Mouse (Mus musculus): ENCODE data around the gene Napsa.

The Napsa gene

DNA sequence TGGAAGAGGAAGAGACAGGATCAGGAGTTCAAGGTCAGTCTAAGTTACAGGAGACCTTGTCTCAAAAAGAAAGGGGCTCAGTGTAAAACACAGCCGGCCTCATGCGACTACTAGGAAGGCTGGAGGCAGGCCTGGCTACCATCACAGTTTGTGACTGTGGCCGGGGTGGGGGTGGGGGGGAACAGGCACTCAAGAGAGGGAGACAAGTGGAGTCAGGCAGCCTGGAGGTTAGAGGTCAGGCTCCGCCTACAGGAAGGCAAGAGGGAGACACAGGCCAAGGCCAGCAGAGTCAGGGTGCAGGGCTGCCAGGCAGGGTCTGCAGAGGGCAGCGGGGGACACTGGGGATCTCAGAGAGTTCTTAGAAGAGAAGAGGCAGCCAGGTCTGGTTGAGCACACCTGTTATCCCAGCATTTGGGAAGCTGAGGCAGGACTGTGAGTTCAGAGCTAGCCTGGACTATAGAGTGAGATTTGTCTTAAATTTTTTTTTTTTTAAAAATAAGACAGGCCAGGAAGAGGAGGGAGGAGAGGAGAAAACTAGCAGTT lies 24.9 kb downstream of the Napsa start:
- no peak for DNase-seq (ENCODE audit: low spot score)

DNA sequence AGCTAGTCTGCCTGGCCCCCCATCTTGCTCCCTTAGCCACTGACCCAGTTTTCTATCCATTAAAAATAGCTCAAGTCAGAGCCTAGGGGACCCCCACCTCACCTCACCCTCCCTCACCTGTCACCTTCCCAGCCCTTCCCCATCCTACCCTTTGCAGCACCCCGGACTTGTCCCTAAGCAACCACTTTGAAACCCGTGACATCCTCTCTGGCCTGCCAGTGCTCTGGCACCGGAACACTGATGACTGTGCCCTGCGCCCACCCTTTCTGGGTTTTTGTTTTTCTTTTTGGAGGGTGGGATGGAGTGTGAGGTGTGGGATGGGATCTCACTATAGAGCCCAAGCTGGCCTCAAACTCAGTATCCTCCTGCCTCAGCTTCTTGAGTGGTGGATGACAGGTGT lies 25.5 kb downstream of the Napsa start:
- DNase-seq (ENCODE audit: low spot score): no peak

DNA sequence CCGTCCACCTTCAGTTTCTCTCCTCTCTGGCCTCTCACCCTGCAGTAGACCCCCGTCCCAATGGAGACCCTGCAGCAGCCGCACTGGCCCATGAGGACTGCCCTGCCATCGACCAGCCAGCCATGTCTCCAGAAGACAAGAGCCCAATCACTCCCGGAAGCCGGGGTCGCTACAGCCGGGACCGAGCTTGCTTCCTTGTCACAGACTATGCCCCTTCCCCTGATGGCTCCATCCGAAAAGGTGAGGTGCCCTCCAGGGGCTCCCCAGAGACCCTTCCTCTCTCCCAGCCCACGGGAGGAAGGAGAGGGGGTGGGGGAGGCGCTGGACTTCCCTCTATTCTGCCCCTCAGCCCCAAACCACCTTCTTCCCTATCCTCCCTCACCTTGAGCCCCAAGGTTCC lies 26.2 kb downstream of the Napsa start:
- DNase-seq (ENCODE audit: low spot score): no peak

DNA sequence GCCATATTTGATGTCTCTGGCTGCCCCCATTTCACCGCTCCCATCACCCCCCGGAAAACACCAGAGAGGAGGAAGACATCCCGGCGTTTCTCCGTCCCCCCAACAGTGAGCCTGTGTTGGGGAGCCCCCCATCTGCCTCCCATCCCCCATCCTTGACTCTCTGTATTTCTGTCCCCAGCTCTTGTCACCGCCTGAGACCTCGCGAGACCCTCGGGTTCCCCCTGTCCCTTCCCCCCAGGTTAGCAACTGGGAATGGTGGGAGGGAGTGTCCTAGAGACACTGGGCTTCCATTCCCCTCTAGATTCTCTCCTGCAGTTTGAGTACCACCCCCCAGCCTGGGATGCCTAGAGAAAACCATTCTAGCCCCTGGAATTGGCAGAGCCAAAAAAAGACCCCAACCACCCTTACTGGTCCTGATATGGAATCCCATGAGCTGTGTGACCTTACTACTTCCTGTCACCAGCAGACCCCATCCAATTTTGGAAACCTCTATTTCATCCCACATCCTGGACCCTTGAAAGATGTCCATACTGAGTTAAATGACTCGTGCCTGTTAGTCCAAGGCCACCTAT lies 28.6 kb downstream of the Napsa start:
- no peak for DNase-seq (ENCODE audit: low spot score)

DNA sequence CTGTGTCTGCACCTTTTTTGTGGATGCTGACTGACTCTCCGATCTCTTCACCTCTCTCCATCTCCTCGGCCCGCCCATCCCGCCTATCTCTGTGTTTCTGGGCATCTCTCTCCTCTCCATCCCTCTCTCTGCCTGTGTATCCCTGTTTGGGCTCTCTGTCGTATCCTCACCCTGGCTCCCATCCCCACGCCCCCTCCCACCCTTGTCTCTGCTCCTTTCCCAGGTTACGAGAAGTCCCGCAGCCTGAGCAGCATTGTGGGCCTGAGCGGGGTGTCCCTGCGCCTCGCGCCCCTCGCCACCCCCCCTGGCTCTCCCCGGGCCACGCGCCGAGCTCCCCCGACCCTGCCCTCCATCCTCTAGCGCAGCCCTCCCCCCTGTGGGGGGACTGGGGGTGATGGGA lies 29.5 kb downstream of the Napsa start:
- no peak for DNase-seq (ENCODE audit: low spot score)

DNA sequence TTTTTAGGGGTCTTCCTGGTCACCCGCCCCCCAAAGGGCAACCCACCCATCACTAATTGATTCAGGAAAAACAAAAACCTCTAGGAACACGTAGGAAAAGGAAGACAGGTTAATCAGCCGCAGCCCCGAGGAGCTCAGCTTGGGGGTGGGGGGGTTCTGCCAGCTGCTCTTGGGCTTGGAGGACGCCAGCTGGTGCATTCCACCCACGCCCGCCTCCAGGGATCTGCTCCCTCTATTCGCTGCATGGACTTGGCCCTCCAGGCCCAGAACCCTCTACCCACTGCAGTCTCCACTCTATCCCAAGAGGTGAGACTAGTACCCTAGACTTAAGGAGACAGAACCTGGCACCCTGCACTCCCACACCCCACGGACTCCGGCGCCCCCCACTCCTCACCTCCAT lies 30.3 kb downstream of the Napsa start:
- no peak for DNase-seq (ENCODE audit: low spot score)

DNA sequence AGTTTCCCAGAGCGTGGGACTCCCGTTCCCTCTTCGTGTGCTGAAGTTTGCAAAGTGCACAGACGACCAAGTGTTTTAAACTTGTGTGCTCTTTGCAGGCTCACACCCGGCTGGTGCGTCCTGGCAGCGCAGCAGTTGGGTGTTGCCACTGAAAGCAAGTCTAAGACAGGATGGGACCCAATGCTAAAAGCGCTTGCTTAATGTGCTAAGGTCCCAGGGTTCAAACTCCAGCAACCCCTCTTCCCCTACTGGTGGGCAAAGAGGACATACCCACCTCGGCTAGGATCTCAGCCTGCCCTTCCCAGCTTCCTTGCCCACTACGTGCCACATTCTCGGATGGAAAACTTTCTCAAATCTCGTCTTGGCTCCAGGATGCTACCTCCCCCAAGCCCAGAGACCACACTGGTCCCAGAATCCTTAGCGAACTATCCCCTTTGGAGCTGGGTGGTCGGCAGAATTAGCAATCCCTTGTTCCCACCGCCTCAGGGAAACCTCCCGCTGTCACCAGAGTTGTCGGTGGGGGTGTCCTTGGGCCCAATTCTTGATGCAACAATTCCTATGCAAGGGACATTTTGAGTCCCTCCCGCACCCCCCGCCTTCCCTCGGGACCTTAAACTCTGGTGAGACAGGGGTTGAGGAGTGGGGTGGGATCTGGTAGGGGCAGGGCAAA lies 31.1 kb downstream of the Napsa start:
- no peak for DNase-seq (ENCODE audit: low spot score)

DNA sequence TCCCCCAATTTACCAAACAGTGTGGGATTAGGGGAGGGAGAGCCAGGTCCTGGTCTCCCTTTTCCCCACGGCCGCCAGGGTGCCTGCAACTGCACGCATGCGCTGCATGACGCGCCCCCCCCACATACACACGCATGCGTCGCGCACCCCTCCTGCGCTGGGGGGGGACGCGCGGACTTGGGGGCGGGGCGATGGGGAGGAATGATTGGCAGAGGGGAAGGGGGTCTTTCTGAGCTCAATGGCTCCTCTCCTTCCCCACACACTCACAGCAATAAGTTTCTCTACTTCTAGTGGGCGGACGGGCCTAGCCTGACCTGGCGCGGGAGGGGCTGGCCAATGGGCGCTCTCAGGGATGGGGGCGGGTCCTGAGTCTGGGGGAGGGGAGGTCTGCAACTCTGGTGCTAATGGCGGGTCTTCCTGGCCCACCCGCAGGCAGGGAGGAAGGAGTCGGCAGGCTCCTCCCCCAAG lies 32.0 kb downstream of the Napsa start:
- DNase-seq (ENCODE audit: low spot score): no peak

DNA sequence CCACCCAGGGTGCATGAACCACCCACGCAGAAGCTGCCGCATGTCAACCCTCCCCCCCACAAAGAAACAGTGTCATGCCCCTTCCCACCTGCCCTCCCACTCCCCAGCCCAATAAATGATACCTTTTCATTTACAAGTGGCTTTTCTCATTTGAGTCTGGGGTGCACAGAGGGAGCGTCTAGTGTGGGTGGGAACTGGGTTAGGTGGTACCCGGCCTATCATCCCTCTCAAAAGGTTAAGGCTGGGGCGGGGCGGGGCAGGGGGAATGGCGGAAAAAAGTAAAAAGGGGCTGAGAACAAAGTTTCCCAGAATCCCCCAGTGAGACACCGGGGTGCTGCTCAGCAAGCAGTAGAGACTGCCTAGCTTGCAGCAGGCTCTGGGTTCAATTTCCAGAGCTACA lies 32.4 kb downstream of the Napsa start:
- DNase-seq (ENCODE audit: low spot score): no peak

DNA sequence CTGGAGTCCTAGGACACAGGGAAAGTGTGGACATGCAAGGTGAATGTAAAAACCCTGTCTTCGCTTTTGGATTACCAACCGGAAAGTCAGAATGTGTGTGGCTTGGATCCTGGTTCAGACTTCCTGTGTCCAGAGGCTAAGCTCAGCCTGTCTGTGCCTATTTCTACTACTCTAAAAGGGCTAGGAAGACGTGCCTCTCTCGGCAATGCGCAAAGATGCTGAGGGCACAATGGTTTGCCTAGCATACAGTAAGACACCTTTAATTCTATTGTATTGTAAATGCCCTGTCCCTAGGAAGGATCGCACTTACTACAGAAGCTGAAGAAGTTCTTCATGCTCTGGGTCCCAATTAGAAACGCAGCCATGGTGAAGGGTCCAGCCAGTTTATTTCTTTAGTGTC lies 33.3 kb downstream of the Napsa start:
- no peak for DNase-seq (ENCODE audit: low spot score)

DNA sequence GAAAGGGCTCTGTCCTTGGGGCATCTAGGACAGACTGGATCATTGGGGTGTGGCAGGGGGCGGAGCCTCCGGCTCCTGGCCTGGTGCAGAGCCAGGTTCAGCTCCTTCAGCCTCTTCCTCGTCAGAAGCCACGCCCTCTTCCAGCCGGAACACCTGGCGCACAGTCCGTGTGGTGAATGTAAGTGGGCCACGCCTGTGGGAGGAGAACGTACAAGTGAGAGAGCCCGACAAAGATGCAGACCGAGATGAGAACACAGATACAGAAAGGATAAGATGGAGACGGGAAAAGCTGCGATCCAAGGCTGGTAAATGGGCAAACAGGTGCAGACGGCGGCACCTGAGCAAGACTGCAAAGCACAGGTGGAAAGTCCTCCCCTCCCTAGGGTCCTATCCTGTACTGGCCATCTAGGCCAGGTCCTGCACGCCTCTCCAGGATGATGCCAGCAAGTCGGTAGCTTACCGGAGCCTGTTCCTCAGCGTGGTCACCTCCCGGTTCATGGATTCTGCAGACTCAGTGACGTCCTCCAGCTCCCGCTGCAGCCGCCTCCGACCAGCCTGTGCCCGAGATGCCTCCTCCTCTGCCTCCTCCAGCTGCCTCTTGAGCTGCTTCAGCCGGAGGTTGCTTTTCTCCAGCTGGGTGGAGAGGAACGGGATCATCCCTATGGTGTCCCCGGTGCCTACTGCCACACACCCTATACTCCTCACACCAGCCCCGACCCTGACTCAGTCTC lies 34.2 kb downstream of the Napsa start:
- DNase-seq (ENCODE audit: low spot score): no peak

DNA sequence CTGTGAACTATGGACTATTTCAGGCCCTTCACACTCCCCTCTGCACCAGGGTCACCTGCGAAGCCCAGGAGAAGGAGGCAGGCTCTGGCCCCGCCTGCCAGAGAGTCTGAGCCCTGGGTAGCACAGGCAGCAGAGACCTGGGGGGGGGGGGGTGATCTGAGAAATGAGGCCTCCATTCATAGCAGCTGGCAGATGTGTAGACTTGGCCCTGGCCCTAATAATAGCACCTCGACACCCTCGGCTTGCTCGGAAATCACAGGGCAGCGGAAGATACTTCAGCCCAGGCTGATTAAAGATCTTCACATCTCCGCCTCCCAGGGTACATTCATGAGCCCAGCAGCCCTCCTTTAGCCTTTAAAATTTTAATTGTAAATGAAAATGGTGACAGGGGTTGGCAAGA lies 40.0 kb downstream of the Napsa start:
- no peak for DNase-seq (ENCODE audit: low spot score)

DNA sequence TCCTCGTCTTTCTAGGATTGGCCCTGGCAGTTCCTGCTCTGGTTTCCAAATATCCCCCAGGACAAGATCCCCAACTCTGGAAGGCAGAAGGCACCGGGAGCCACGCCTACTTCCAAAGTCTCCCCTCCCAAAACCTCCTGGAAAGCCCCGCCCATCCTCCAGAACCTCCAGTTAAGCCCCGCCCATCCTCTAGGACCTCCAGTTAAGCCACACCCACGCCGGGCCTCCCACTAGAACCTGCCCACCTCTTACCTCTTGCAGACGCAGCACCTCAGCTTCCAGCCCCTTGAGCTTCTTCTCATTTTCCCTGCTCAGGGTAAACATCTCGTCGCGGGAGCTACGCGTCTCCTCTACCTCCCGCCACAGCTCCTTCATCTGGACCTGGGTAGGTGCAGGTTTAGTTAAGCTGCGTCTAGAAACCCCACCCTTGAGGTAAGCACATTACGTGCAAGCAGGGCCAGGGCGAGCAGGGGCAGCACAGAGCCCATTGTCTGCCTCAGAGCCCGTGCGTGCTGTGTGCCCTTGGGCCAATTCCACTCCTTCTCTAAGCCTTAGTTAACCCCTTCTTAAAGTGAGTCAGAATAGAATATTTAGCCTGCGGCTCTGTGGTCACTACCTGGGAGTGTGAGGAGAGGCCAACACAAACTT lies 42.0 kb downstream of the Napsa start:
- peak; percentile 66 for DNase-seq (ENCODE audit: low spot score)

DNA sequence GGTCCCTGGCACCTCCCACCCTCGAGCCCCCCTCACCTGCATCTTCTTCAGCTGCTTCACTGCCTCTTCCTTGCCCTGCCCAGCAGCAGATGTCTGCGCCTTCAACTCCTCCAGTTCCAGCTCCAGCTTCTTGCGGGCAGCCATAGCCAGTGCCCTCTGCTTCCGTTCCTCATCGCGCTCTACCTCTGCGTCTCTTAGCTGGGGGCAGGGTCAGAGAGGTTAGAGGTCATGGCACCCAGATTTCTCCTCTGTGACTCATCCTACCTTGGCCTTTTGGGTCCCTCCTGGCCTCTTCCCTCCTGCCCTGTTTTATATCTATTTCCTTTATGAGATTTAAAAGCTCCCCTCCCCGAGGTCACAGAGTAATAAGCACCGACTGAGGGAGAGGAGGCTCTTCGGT lies 43.1 kb downstream of the Napsa start:
- DNase-seq (ENCODE audit: low spot score): no peak

DNA sequence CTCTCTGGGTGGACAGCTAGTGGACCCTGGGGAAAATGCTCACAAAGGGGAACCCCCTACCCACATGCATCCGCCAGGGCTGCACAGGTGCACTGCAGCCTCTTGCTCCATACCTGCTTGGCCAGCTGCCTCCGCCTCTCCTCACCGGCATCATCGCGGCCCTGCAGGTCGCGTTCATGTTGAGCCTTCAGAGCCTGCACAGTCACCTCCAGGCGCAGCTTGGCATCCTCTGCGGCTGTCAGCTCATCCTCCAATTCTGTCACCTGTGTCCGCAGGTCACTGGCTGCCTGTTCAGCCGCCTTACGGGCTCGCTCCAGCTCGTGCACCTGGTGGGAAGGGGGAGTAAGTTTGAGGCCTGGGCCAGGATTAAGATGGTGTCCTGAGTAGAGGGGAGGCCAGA lies 43.8 kb downstream of the Napsa start:
- DNase-seq (ENCODE audit: low spot score): no peak

DNA sequence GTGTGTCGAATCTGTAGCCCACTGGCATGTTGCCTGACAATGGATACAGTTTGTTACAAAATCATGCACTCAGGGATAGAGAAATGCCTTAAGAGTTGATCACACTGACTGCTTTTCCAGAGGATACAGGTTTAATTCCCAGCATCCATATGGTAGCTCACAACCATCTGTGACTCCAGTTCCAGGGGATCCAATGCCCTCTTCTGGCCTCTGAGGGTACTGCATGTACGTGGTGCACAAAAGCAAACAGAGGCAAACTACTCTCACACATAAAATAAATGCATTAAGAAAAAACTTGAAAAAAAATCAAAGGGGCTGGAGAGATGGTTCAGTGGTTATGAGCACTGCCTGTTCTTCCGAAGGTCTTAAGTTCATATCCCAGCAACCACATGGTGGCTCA lies 44.9 kb downstream of the Napsa start:
- DNase-seq (ENCODE audit: low spot score): no peak

DNA sequence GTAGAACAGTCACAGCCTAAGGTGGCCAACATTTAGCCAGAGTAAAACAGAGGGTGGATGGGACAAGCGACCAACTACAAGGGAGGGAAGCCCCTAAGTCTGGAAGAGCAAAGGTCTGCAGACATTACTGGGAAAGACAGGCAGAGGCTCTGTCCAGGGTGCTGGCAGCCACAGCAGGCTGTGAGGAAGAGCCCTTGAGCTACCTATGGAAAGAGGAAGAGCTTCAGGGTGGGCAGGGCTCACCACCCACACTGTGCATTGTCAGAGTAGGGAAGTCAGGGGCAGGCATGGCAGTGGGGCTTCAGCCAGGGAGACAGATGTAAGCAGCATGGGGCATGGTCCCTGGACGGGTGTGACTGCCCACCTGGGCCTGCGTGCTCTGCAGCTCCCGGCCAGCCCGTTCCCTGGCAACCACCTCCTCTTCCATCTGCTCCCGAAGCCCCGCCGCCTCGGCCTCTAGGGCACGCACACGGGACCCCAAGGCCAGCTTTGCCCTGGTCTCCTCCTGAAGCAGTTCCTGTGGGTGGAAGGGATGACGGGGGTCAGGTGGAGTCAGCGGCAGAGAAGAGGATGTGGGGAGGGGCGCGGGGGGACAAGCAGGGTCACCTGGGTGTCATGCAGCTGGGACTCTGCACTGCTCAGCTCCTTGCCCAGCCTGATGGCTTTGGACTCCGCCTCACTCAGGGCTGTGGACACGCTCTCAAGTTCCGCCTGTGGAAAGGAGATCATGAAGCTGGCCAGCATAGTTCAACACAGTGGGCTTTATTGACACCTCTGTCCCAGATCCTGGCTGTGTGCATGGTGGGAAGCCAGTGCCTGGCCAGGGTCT lies 51.7 kb downstream of the Napsa start:
- no peak for DNase-seq (ENCODE audit: low spot score)

DNA sequence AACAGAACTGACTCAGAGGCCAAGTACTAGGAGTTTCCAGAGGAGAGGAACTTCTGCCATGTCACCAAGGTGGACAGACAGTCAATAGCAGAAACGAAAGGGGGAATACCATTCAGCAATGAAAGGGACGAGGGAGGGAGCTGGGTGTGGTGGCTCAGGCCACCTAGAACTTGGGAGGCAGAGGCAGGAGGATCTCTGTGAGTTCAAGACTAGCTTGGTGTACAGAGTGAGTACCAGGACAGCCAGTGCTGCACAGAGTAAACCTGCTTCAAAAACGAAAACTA lies 52.3 kb downstream of the Napsa start:
- no peak for DNase-seq (ENCODE audit: low spot score)

DNA sequence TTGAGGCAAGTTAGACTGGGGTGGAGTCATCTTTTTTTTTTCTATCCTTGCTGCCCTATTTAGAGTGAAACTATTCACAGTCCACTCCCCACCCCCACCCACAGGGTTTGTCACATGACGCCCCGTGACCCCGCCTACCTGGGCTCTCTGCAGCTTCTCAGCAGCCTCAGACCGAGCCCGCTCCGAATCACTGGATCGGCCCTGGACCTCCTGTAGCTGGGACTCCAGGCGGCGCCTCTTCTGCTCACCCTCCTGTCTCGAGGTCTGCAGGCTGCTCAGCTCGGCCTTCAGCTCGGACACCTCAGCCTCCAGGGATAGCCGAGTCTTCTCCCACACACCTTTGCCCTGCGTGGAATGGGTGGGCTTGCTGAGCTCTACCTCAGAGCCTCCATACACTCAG lies 52.6 kb downstream of the Napsa start:
- DNase-seq (ENCODE audit: low spot score): no peak

DNA sequence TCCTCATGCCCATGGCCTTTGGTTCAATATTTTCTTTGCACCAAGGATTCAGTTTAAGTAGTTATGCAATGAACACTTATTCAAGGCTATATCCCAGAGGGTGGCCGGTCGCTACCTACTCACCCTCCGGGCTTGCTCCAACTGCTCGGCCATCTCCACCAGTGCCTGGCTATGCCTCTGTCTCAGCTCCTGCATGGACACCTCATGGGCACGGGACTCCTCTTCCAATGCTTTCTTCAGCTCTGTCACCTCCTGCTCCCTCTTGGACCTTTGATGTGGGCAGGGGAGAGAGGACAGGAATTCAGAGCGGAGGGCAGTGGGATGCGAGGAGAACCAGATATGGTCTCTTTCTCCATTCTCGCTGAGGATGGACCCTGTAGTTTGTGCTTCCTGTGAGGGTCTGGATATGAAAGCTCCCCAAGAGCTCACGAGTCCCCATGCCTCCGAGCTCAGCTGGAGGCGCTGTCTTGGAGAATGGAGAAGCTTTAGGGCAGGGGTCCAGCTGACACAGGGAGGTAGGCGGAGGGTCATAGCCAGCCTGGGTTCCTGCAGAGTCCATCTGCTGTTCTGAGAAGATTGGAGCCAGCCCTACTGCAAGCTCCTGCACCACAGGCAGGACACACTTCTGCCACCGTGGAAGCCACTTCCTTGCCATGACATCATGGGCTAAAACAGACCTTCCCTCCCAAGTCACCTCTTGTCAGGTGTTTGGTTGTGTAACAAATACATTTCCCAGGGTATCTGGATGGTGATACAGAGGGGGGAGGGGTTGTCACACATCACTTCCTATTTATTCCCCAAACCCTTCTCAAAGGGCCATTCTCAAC lies 53.3 kb downstream of the Napsa start:
- no peak for DNase-seq (ENCODE audit: low spot score)

DNA sequence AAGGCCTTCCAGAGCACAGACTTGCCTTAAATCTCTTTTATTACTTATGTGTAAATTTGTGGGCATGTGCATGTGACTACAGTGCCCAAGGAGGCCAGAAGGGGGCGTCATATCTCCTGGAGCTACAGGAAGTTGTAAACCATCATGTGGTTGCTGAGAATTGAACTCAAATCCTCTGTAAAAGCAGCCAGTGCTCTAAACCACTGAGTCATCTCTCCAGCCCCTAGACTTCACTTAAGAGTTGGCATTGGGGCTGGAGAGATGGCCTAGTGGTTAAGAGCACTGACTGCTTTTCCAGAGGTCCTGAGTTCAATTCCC lies 53.8 kb downstream of the Napsa start:
- no peak for DNase-seq (ENCODE audit: low spot score)
